Mouse (Mus musculus) kidney, postnatal 0 days (tissue): ENCODE measurements around the gene Rasgef1b. TPM values are rescaled to one million over a fixed set of nuclear protein-coding genes. Genes with fewer than 3 reads are reported as not detected.

Source experiments
- ATAC-seq: fragments of 200-750 bp; cut with Nextera tagmentation; replicated peaks from 2 replicates; pipeline ENCODE4 v1.8.0; 2017; ENCODE audit warnings: low read depth, moderate number of reproducible peaks, moderate TSS enrichment, moderate library complexity; ENCODE audit not compliant: low FRiP score
- DNase-seq: peaks from one replicate; pipeline ENCODE4 v3.0.0-alpha.2; 2016; ENCODE audit warnings: low spot score
- H3K27ac ChIP-seq: fragments of 300-500 bp; sonication (generic); 2 replicates; pipeline ENCODE4 v1.5.1; 2014; ENCODE audit warnings: mild to moderate bottlenecking
- H3K27me3 ChIP-seq: fragments of 300-500 bp; sonication (generic); 2 replicates; pipeline ENCODE4 v1.6.1; 2014; ENCODE audit warnings: low read length, mixed read lengths; ENCODE audit not compliant: insufficient read depth
- H3K36me3 ChIP-seq: fragments of 300-500 bp; sonication (generic); 2 replicates; pipeline ENCODE4 v1.6.1; 2014; ENCODE audit warnings: low read length, mixed read lengths; ENCODE audit not compliant: insufficient read depth
- H3K4me1 ChIP-seq: fragments of 300-500 bp; sonication (generic); replicated peaks from 2 replicates; pipeline ENCODE4 v1.6.1; 2014; ENCODE audit warnings: antibody characterized with exemption, low read length, mixed read lengths; ENCODE audit not compliant: insufficient read depth
- H3K4me2 ChIP-seq: fragments of 300-500 bp; sonication (generic); 2 replicates; pipeline ENCODE4 v1.6.1; 2014; ENCODE audit warnings: mild to moderate bottlenecking, low read length, moderate library complexity, mixed read lengths
- H3K4me3 ChIP-seq: fragments of 300-500 bp; sonication (generic); replicated peaks from 2 replicates; pipeline ENCODE4 v1.5.1; 2014; ENCODE audit warnings: low read depth, low read length
- H3K9ac ChIP-seq: fragments of 300-500 bp; sonication (generic); 2 replicates; pipeline ENCODE4 v1.6.1; 2014; ENCODE audit warnings: low read depth, low read length
- H3K9me3 ChIP-seq: fragments of 300-500 bp; sonication (generic); replicated peaks from 2 replicates; pipeline ENCODE4 v1.6.1; 2016; ENCODE audit warnings: low read length, inconsistent platforms, mixed read lengths
- CTCF ChIP-seq: IDR thresholded peaks from 2 replicates; pipeline ENCODE4 v1.5.1; 2016; ENCODE audit warnings: antibody characterized with exemption, low read depth, mild to moderate bottlenecking, moderate library complexity
- WGBS: fragments of 180-500 bp; shearing (Covaris S2); extraction: QIAGEN DNeasy Blood & Tissue Kit; methylation state at CpG from one replicate; pipeline ENCODE4 v1.1.7; 2014; 5-methylcytosine and 5-hydroxymethylcytosine counted together
- polyA plus RNA-seq: library from polyadenylated mRNA; unstranded; fragments of >200 nt; fragmentation: Nextera tagmentation; extraction: Ambion mirVana; gene quantifications from 2 replicates; pipeline ENCODE4 v1.2.1, GENCODE M21; 2015

Gene Rasgef1b
- polyA plus RNA-seq, 1 experiment from 2014 or later: 7.3 TPM

GRCm38 (mm10) chr5:99288262-99288661 is 440.6 kb downstream of the Rasgef1b start:
- Histone ChIP-seq H3K4me1 (0 out of 2 replicates have a peak, but pooled peaks cover 3% of the 10 kb centered on the region), H3K36me3 (no peaks in the 10 kb centered on the region), H3K27me3 (no peaks in the 10 kb centered on the region), H3K4me3 (no peak overlapping the region), H3K9me3 (no peaks in the 10 kb centered on the region), H3K4me2 (no peak overlapping the region), H3K9ac (no peak overlapping the region), H3K27ac (no peak overlapping the region)
- ATAC-seq (no peak), DNase-seq (no peak)
- WGBS: 75% methylated on average over 4 of the region's 4 CpGs
- no peak for TF ChIP-seq CTCF

GRCm38 (mm10) chr5:99287647-99288185 is 441.1 kb downstream of the Rasgef1b start:
- Histone ChIP-seq H3K36me3 (no peaks in the 10 kb centered on the region), H3K4me2 (no peak overlapping the region), H3K27ac (no peak overlapping the region), H3K27me3 (no peaks in the 10 kb centered on the region), H3K4me1 (0 out of 2 replicates have a peak, but pooled peaks cover 3% of the 10 kb centered on the region), H3K4me3 (no peak overlapping the region), H3K9me3 (no peaks in the 10 kb centered on the region), H3K9ac (no peak overlapping the region)
- 83% methylated on average over 6 of the region's 6 CpGs for WGBS
- ATAC-seq (no peak), DNase-seq (no peak)
- TF ChIP-seq CTCF: no peak

GRCm38 (mm10) chr5:99286575-99286974 is 442.3 kb downstream of the Rasgef1b start:
- ATAC-seq: no peak

DNA sequence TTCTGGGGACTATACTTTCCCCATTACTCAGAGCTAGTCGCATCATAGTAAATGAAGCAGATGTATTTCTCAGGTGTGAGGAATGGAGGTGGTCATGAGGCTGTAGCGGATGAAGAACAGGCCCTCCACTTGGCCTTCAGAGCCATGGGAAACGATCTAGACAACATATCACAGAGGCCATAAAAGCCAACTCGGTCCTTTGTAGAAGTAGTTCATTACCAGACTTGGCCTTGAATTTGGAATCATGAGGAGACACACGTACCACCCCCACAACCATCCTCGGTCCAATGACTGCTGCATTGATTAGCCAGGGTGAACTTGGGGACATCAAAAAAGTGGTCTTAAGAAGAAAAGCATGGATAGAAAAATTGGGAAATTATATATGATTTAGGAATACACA is 442.8 kb downstream of the Rasgef1b start:
- Histone ChIP-seq H3K9me3 (no peaks in the 10 kb centered on the region), H3K27me3 (no peaks in the 10 kb centered on the region), H3K27ac (no peak overlapping the region), H3K36me3 (no peaks in the 10 kb centered on the region), H3K9ac (no peak overlapping the region), H3K4me3 (no peak overlapping the region), H3K4me1 (no peaks in the 10 kb centered on the region), H3K4me2 (no peak overlapping the region)
- TF ChIP-seq CTCF: no peak
- WGBS: 74% methylated on average over 6 of the region's 6 CpGs
- no peak for DNase-seq
- no peak for ATAC-seq

More at GRCm38 (mm10) chr5:99286575-99286974, 442.3 kb downstream of the Rasgef1b start:
- no peak for TF ChIP-seq CTCF
- Histone ChIP-seq H3K27ac (no peak overlapping the region), H3K27me3 (no peaks in the 10 kb centered on the region), H3K9me3 (no peaks in the 10 kb centered on the region), H3K4me1 (0 out of 2 replicates have a peak, but pooled peaks cover 3% of the 10 kb centered on the region), H3K4me3 (no peak overlapping the region), H3K36me3 (no peaks in the 10 kb centered on the region), H3K9ac (no peak overlapping the region), H3K4me2 (no peak overlapping the region)
- 69% methylated on average over 6 of the region's 6 CpGs for WGBS
- DNase-seq: no peak

DNA sequence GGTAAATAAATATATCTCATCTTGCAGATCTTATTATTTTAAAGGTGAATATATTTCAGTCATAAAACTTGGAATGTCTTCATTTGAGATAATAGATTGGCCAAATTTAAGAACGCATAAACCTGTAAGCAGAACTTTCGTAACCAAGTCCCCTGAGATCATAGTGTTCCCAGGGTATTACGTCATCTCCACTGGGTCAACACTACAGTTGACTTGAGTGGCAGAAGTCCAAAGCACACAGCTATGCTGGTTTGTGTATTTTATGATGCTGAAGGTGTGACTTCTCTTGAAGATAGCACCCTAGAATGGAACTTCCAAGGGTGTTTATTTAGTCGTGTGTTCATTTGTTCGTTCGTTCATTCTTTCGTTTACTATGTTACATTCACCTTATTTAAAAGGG is 444.5 kb downstream of the Rasgef1b start:
- no peaks in the 10 kb centered on the region for H3K9me3 ChIP-seq
- H3K27me3 ChIP-seq: no peaks in the 10 kb centered on the region
- no peak overlapping the region for H3K9ac ChIP-seq
- 0 out of 2 replicates have a peak, but pooled peaks cover 3% of the 10 kb centered on the region for H3K4me1 ChIP-seq
- 82% methylated on average over 7 of the region's 7 CpGs for WGBS
- ATAC-seq (no peak), DNase-seq (no peak)
- H3K4me3 ChIP-seq: no peak overlapping the region
- TF ChIP-seq CTCF: no peak
- no peaks in the 10 kb centered on the region for H3K36me3 ChIP-seq
- no peak overlapping the region for H3K4me2 ChIP-seq
- H3K27ac ChIP-seq: no peak overlapping the region

DNA sequence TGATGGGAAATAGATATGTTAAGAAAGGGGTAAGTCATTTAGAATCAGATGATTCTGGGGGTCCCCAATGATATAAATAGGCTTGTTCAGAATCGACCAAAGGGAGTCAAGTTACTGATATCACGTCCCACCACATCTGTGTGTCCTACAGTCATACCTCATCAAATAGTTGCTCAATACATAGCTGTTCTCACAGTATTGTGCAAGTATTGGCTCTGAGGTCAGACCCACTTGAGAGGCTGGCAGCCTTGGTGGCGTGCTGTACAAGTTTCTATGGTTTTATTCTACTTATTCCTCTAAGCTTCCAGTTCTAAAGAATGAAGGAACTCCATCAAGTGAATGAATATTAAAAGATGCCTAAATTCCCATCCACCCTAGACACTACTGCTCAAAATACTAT is 445.2 kb downstream of the Rasgef1b start:
- Histone ChIP-seq H3K27me3 (no peaks in the 10 kb centered on the region), H3K36me3 (no peaks in the 10 kb centered on the region), H3K27ac (no peak overlapping the region), H3K9ac (no peak overlapping the region), H3K4me1 (0 out of 2 replicates have a peak, but pooled peaks cover 3% of the 10 kb centered on the region), H3K4me2 (no peak overlapping the region), H3K4me3 (no peak overlapping the region), H3K9me3 (no peaks in the 10 kb centered on the region)
- WGBS: 81% methylated on average over 3 of the region's 3 CpGs
- DNase-seq (no peak), ATAC-seq (no peak)
- no peak for TF ChIP-seq CTCF

GRCm38 (mm10) chr5:99280536-99280935 is 448.3 kb downstream of the Rasgef1b start:
- no peak overlapping the region for H3K27ac ChIP-seq
- ATAC-seq (no peak), DNase-seq (no peak)
- H3K4me1 ChIP-seq: 0 out of 2 replicates have a peak, but pooled peaks cover 3% of the 10 kb centered on the region
- no peak overlapping the region for H3K9ac ChIP-seq
- no peak overlapping the region for H3K4me3 ChIP-seq
- H3K36me3 ChIP-seq: no peaks in the 10 kb centered on the region
- 86% methylated on average over 5 of the region's 5 CpGs for WGBS
- H3K4me2 ChIP-seq: no peak overlapping the region
- no peaks in the 10 kb centered on the region for H3K27me3 ChIP-seq
- TF ChIP-seq CTCF: no peak
- no peaks in the 10 kb centered on the region for H3K9me3 ChIP-seq
